Mouse (Mus musculus) testis, adult 2 months (tissue): ENCODE data around the gene Bend3.
A peak's percentile ranks its signal among the peaks of the same experiment; 100 is the strongest.

ENCODE experiments used
- CTCF ChIP-seq: fragments of 200-500 bp; IDR thresholded peaks from 2 replicates; pipeline ENCODE4 v1.5.1; 2012; ENCODE audit warnings: low read depth, mild to moderate bottlenecking, inconsistent platforms, low read length, moderate library complexity; ENCODE audit not compliant: control insufficient read depth, insufficient read depth, insufficient replicate concordance
- POLR2A ChIP-seq: fragments of 200-500 bp; IDR thresholded peaks from 2 replicates; pipeline ENCODE4 v1.6.1; 2012; ENCODE audit warnings: low read depth, mild to moderate bottlenecking, inconsistent platforms, low read length, moderate library complexity; ENCODE audit not compliant: control insufficient read depth

DNA sequence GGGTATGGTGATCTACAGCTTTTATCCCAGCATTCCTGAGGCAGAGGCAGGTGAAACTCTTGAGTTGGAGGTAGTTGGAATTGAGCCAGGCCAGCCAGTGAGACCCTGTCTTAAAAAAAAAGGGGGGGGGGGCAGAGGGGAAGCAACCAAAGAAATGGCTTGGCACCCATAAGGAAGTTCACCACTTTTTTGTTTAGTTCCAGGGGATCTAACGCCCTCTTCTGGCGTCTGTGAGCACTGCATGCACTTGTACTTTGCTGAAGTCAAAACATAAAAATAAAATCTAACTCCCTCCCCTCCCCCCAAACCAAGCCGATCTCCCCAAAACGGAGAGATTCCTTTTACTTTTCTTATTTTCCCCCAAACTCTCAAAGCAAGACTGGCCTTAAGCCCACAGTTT, 3.3 kb upstream of the Bend3 start:
- TF ChIP-seq CTCF (0 out of 2 replicates have a peak, but pooled peaks have one; percentile 16), POLR2A (no peak)
